In the genomic region with DNA sequence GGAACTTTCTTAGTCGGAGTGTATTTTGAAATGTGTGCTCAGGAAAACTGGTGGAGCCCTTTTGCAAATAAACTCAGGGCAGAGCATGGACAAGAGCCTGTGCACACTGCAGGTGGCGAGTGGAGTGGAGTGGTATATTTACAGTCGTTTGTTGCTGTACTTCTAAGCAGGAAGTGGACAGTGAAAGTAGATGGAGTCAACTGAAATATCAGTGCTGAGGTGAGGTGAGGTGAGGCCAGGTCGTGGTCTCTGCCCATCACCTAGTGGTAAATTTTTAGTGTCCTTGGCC, we compare ENCODE assay signal across 9 mouse cellular contexts. TPM values are rescaled to one million over a fixed set of nuclear protein-coding genes. Genes with fewer than 3 reads are reported as not detected.
A peak's percentile ranks its signal among the peaks of the same experiment; 100 is the strongest.
DNase-seq lines count a peak whose midpoint lies in the region; ATAC-seq and TF ChIP-seq lines count a peak whose summit lies in the region.
"Had no signal": no experiment of that assay in that cellular context is flagged by ENCODE, and none has a peak within 500 bp of the region (broad histone marks: within the 10 kb centered on the region; RNA-seq: fewer than 3 reads in every experiment).

No protein-coding gene starts in this region.

- peak overlapping the region; percentile 75 for H3K4me2 ChIP-seq in heart, embryonic 16.5 days (ENCODE audit: low read depth, low read length)
- peak overlapping the region; percentile 75 for H3K4me2 ChIP-seq in hindbrain, embryonic 16.5 days (ENCODE audit: low read length)
- H3K4me2 ChIP-seq in midbrain, embryonic 14.5 days (ENCODE audit: low read length) = peak overlapping the region; percentile 70

- 9% methylated on average over 4 of the region's 4 CpGs for WGBS in heart, embryonic 16.5 days
- 12% methylated on average over 4 of the region's 4 CpGs for WGBS in hindbrain, embryonic 16.5 days
- WGBS in midbrain, embryonic 14.5 days = 19% methylated on average over 4 of the region's 4 CpGs

- H3K27me3 ChIP-seq in heart, embryonic 16.5 days (ENCODE audit: control insufficient read depth, insufficient read depth, low read length) = no peaks in the 10 kb centered on the region
- H3K27me3 ChIP-seq in G1E (ENCODE audit: insufficient read depth, low read length) = no peaks in the 10 kb centered on the region
- no peaks in the 10 kb centered on the region for H3K27me3 ChIP-seq in hindbrain, embryonic 16.5 days (replicated peaks; ENCODE audit: control insufficient read depth, insufficient read depth, low read length)
- no peaks in the 10 kb centered on the region for H3K27me3 ChIP-seq in midbrain, embryonic 14.5 days (ENCODE audit: control insufficient read depth, insufficient read depth, low read length)

- H3K4me1 ChIP-seq in heart, embryonic 16.5 days (ENCODE audit: control insufficient read depth, insufficient read depth, low read length) = peaks cover 38% of the 10 kb centered on the region
- peaks cover 57% of the 10 kb centered on the region for H3K4me1 ChIP-seq in G1E (ENCODE audit: insufficient read depth, low read depth, low read length)
- peaks cover 37% of the 10 kb centered on the region for H3K4me1 ChIP-seq in hindbrain, embryonic 16.5 days (ENCODE audit: control insufficient read depth, insufficient read depth, low read depth, low read length)
- H3K4me1 ChIP-seq in midbrain, embryonic 14.5 days (ENCODE audit: control insufficient read depth, insufficient read depth, low read length) = peaks cover 55% of the 10 kb centered on the region

- intact Hi-C loops in heart, postnatal 36 days (cut with DNase I) = loop anchor here (1.0 to 10.0 kb wide), 5 partner anchors 25 to 439 kb away; no protein-coding TSS in a partner anchor

- no peaks in the 10 kb centered on the region for H3K9me3 ChIP-seq in heart, embryonic 16.5 days (replicated peaks; ENCODE audit: control insufficient read depth, low read length)
- no peaks in the 10 kb centered on the region for H3K9me3 ChIP-seq in G1E (replicated peaks)
- no peaks in the 10 kb centered on the region for H3K9me3 ChIP-seq in hindbrain, embryonic 16.5 days (ENCODE audit: control insufficient read depth, low read length)
- H3K9me3 ChIP-seq in midbrain, embryonic 14.5 days (ENCODE audit: control insufficient read depth, low read length) = no peaks in the 10 kb centered on the region

- H3K27ac ChIP-seq in heart, embryonic 16.5 days (ENCODE audit: low read length) = peak overlapping the region; percentile 92
- H3K27ac ChIP-seq in hindbrain, embryonic 16.5 days (ENCODE audit: low read depth, low read length) = no peak overlapping the region
- no peak overlapping the region for H3K27ac ChIP-seq in midbrain, embryonic 14.5 days (replicated peaks; ENCODE audit: low read depth, low read length)

- no peaks in the 10 kb centered on the region for H3K36me3 ChIP-seq in heart, embryonic 16.5 days (ENCODE audit: control insufficient read depth, insufficient read depth)
- peaks cover 42% of the 10 kb centered on the region for H3K36me3 ChIP-seq in G1E (replicated peaks)
- H3K36me3 ChIP-seq in hindbrain, embryonic 16.5 days (ENCODE audit: control insufficient read depth, insufficient read depth, low read length) = no peaks in the 10 kb centered on the region
- H3K36me3 ChIP-seq in midbrain, embryonic 14.5 days (ENCODE audit: control insufficient read depth, insufficient read depth, low read length) = no peaks in the 10 kb centered on the region

- no peak for TF ChIP-seq CTCF in G1E (IDR thresholded peaks at IDR 0.05; ENCODE audit: low read depth, low read length)

- ATAC-seq in heart, embryonic 16.5 days (replicated peaks; ENCODE audit: extremely low read depth, insufficient read depth, low FRiP score) = no peak
- no peak for ATAC-seq in G1E (ENCODE audit: extremely low read depth, insufficient number of reproducible peaks, low FRiP score, poor library complexity, severe bottlenecking)
- no peak for ATAC-seq in hindbrain, embryonic 16.5 days
- no peak for ATAC-seq in midbrain, embryonic 14.5 days (ENCODE audit: low FRiP score, low TSS enrichment)

- H3K4me3 ChIP-seq in heart, embryonic 16.5 days (ENCODE audit: low read length) = peak overlapping the region; percentile 96
- H3K4me3 ChIP-seq in G1E (ENCODE audit: low read depth, low read length) = peak overlapping the region; percentile 82
- H3K4me3 ChIP-seq in hindbrain, embryonic 16.5 days (ENCODE audit: low read length) = peak overlapping the region; percentile 79
- H3K4me3 ChIP-seq in midbrain, embryonic 14.5 days (replicated peaks; ENCODE audit: low read depth, low read length) = peak overlapping the region; percentile 83

- H3K9ac ChIP-seq in heart, embryonic 16.5 days (ENCODE audit: low read length) = peak overlapping the region; percentile 86
- H3K9ac ChIP-seq in hindbrain, embryonic 16.5 days (ENCODE audit: low read depth, low read length) = peak overlapping the region; percentile 8; the same call in 1 of the 2 replicates
- peak overlapping the region; percentile 85; the same call in 1 of the 2 replicates for H3K9ac ChIP-seq in midbrain, embryonic 14.5 days (replicated peaks; ENCODE audit: low read length)

- no peak for DNase-seq in heart, postnatal 36 days
- DNase-seq in G1E (ENCODE audit: low spot score) = no peak
- no peak for DNase-seq in midbrain, embryonic 14.5 days
- DNase-seq in left cerebral cortex, adult 18-20 months (ENCODE audit: low spot score in 2 of 2) = no peak
- DNase-seq in thymus, postnatal 4 days = no peak
- DNase-seq in layer of hippocampus, adult 11-12 months (ENCODE audit: low spot score) = no peak
- DNase-seq: thymus, postnatal 14 days had no signal

RNA-seq across cellular contexts. Expression of a gene that starts 6.6 kb away (rescaled TPM):
- 357 TPM in 2 replicates for polyA plus RNA-seq in heart, embryonic 16.5 days (2015; fragmentation: Nextera tagmentation; extraction: Ambion mirVana)
- total RNA-seq in heart, postnatal 36 days (2021) = 100 to 1,000 TPM; 454 to 475 TPM
- 214 and 233 TPM in 2 replicates for total RNA-seq in G1E (2014; fragmentation: Nextera tagmentation)
- 591 and 628 TPM in 2 replicates for total RNA-seq in G1E (2017)
- 60.1 and 76.8 TPM in 2 replicates for polyA plus RNA-seq in G1E (2012)
- polyA plus RNA-seq in hindbrain, embryonic 16.5 days (2015; fragmentation: Nextera tagmentation; extraction: Ambion mirVana) = 350 and 375 TPM in 2 replicates
- polyA plus RNA-seq in midbrain, embryonic 14.5 days (2014; fragmentation: Nextera tagmentation; extraction: Ambion mirVana) = 484 and 702 TPM in 2 replicates
- total RNA-seq in left cerebral cortex, adult 18-20 months (2021) = 100 to 1,000 TPM; 475 to 494 TPM

Comparison
In these comparisons a context has a peak if more than half of its experiments do, and no peak if none do; other contexts are left out.
1. H3K9ac ChIP-seq: peak in every context shown above with its lines; median percentile 86 in heart, embryonic 16.5 days; 85 in midbrain, embryonic 14.5 days; 8 in hindbrain, embryonic 16.5 days.